Mouse (Mus musculus): ENCODE measurements around the gene U2af1l4.

DNA sequence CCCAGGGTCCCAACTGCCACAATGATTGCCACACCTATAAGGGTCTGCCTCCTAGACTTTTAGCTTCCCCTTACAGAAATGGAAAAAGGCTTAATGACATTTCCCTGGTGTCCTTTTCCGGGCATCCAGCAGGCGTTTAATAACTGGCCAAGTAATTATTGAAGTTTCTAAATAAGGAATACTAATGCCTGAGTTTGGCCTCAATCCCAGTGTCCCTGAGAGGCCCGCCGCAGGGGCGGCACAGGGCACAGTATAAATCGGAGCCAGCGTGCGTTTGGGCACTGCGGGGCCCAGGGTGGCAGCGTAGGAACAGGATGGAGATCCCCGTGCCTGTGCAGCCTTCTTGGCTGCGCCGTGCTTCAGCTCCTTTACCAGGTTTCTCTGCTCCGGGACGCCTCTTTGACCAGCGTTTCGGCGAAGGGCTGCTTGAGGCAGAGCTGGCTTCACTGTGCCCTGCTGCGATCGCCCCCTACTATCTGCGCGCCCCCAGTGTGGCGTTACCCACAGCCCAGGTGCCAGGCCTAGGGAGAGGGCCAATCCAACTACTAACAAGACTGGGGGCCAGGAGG lies 10.0 kb upstream of the U2af1l4 start:
- TF ChIP-seq CTCF (IDR thresholded peaks at IDR 0.05; ENCODE audit: low read depth, low read length) (no peak), POLR2A (IDR thresholded peaks at IDR 0.05; ENCODE audit: insufficient read depth, low read length) (no peak)

All from ES-Bruce4 (cell line).